ENCODE assay signal across 18 mouse cellular contexts in genomic region chr1:129464414-129464813, GRCm38 (mm10).
"Had no signal": no experiment of that assay in that cellular context is flagged by ENCODE, and none has a peak within 500 bp of the region (broad histone marks: within the 10 kb centered on the region; RNA-seq: fewer than 3 reads in every experiment).

No protein-coding gene starts in this region.

- H3K4me1 ChIP-seq: limb, embryonic 12.5 days; liver, embryonic 13.5 days; lung, embryonic 15.5 days; megakaryocyte, embryonic 14.5 days had no signal

- ATAC-seq: liver, postnatal 0 days had no signal

- H3K9me3 ChIP-seq: limb, embryonic 12.5 days; liver, embryonic 13.5 days; lung, embryonic 15.5 days; megakaryocyte, embryonic 14.5 days had no signal

- H3K9ac ChIP-seq: limb, embryonic 12.5 days; liver, embryonic 13.5 days; liver, postnatal 0 days; lung, embryonic 15.5 days had no signal

- DNase-seq: kidney, adult 11 months; kidney, adult 9 months; kidney, postnatal 36 days; layer of hippocampus, adult 9-11 months; layer of hippocampus, postnatal 36 days; liver; liver, embryonic 13.5 days; liver, postnatal 0 days; lung, postnatal 14 days; right cerebral cortex, postnatal 4 days; spleen, adult 18-20 months; thymus, adult 18-20 months; thymus, postnatal 14 days had no signal

- H3K4me3 ChIP-seq: limb, embryonic 12.5 days; liver, embryonic 13.5 days; lung, embryonic 15.5 days; megakaryocyte, embryonic 14.5 days had no signal

- H3K27me3 ChIP-seq: limb, embryonic 12.5 days; liver, embryonic 13.5 days; lung, embryonic 15.5 days; megakaryocyte, embryonic 14.5 days had no signal

- H3K36me3 ChIP-seq: limb, embryonic 12.5 days; liver, embryonic 13.5 days; lung, embryonic 15.5 days had no signal

- H3K27ac ChIP-seq: kidney, postnatal 0 days; limb, embryonic 12.5 days; liver, embryonic 13.5 days; lung, embryonic 15.5 days; macrophage had no signal

- H3K4me2 ChIP-seq: limb, embryonic 12.5 days; liver, embryonic 13.5 days; lung, embryonic 15.5 days had no signal
